Mouse (Mus musculus): ENCODE data around the gene Tsnaxip1.

The Tsnaxip1 gene

GRCm38 (mm10) chr8:105866364-105867029 lies 39.0 kb downstream of the Tsnaxip1 start:
- DNase-seq: peak; percentile 39

- no peak for DNase-seq
Observed at GRCm38 (mm10) chr8:105874301-105874700, 46.8 kb downstream of the Tsnaxip1 start.

- peak; percentile 89 for DNase-seq
Observed at GRCm38 (mm10) chr8:105880754-105881520, 53.4 kb downstream of the Tsnaxip1 start, which contains the start of gene Edc4. Gene Edc4 (plus strand): TSS chr8:105880881.

- DNase-seq: no peak
Observed at GRCm38 (mm10) chr8:105889756-105890465, 62.4 kb downstream of the Tsnaxip1 start.

GRCm38 (mm10) chr8:105890870-105891269 lies 63.3 kb downstream of the Tsnaxip1 start:
- no peak for DNase-seq

GRCm38 (mm10) chr8:105892432-105892831 lies 64.9 kb downstream of the Tsnaxip1 start:
- peak; percentile 70 for DNase-seq

GRCm38 (mm10) chr8:105893339-105893738 lies 65.8 kb downstream of the Tsnaxip1 start, which contains the start of gene Nrn1l:
Gene Nrn1l (plus strand): TSS chr8:105893567.
- DNase-seq: peak; percentile 50
